Mouse (Mus musculus): Measurements from ENCODE around the gene Mitd1.

The Mitd1 gene

GRCm38 (mm10) chr1:37890025-37890652 lies at the start of gene Mitd1, which contains the start of gene Mrpl30:
Gene Mitd1, minus strand, starts transcription at chr1:37890411.
Gene Mrpl30, plus strand, starts transcription at chr1:37890477.
- DNase-seq = peak; percentile 93

- DNase-seq = peak in 1 of 2 experiments; percentile 11
Observed at GRCm38 (mm10) chr1:37931806-37932205, 41.6 kb upstream of the Mitd1 start.

- no peak for DNase-seq
Observed at GRCm38 (mm10) chr1:37925971-37926370, 35.8 kb upstream of the Mitd1 start.

- no peak for DNase-seq
Observed at GRCm38 (mm10) chr1:37922536-37922935, 32.3 kb upstream of the Mitd1 start.

- DNase-seq = no peak
Observed at GRCm38 (mm10) chr1:37918096-37918495, 27.9 kb upstream of the Mitd1 start.

GRCm38 (mm10) chr1:37917666-37918065 lies 27.5 kb upstream of the Mitd1 start:
- no peak for DNase-seq

GRCm38 (mm10) chr1:37916393-37916792 lies 26.2 kb upstream of the Mitd1 start, which contains the start of gene Lyg2:
Gene Lyg2, minus strand, starts transcription at chr1:37916493.
- no peak for DNase-seq

GRCm38 (mm10) chr1:37912751-37913150 lies 22.5 kb upstream of the Mitd1 start:
- DNase-seq = no peak

- DNase-seq = peak in 1 of 2 experiments; percentile 27
Observed at GRCm38 (mm10) chr1:37903178-37903577, 13.0 kb upstream of the Mitd1 start.

- no peak for DNase-seq
Observed at GRCm38 (mm10) chr1:37900288-37900687, 10.1 kb upstream of the Mitd1 start.

- no peak for DNase-seq
Observed at GRCm38 (mm10) chr1:37899816-37900215, 9.6 kb upstream of the Mitd1 start.

GRCm38 (mm10) chr1:37894606-37895005 lies 4.4 kb upstream of the Mitd1 start:
- no peak for DNase-seq

GRCm38 (mm10) chr1:37891400-37891799 lies 1.2 kb upstream of the Mitd1 start:
- no peak for DNase-seq

- DNase-seq = no peak
Observed at GRCm38 (mm10) chr1:37889206-37889605, 1.0 kb downstream of the Mitd1 start.

GRCm38 (mm10) chr1:37884451-37884850 lies 5.8 kb downstream of the Mitd1 start:
- no peak for DNase-seq

- no peak for DNase-seq
Observed at GRCm38 (mm10) chr1:37883411-37883810, 6.8 kb downstream of the Mitd1 start.

- no peak for DNase-seq
Observed at GRCm38 (mm10) chr1:37877736-37878460, 12.3 kb downstream of the Mitd1 start.

- no peak for DNase-seq
Observed at GRCm38 (mm10) chr1:37873157-37873556, 17.1 kb downstream of the Mitd1 start.

GRCm38 (mm10) chr1:37872131-37873067 lies 17.8 kb downstream of the Mitd1 start:
- DNase-seq = peak; percentile 89 to 93

- peak in 1 of 2 experiments; percentile 26 for DNase-seq
Observed at GRCm38 (mm10) chr1:37871704-37872103, 18.5 kb downstream of the Mitd1 start, which contains the start of gene Lipt1. Gene Lipt1, plus strand, starts transcription at chr1:37871738.

GRCm38 (mm10) chr1:37869362-37869761 lies 20.8 kb downstream of the Mitd1 start:
- DNase-seq = no peak

- DNase-seq = no peak
Observed at GRCm38 (mm10) chr1:37868640-37869039, 21.6 kb downstream of the Mitd1 start.

Measured in kidney, postnatal 25 days (tissue).